Mouse (Mus musculus): ENCODE data around the gene Cwh43.

GRCm38 (mm10) chr5:73405981-73406722 is at the start of gene Cwh43:
- no peak for TF ChIP-seq POLR2A (IDR thresholded peaks at IDR 0.05; ENCODE audit: low read depth, low read length)
- no peak for TF ChIP-seq CTCF (conservative IDR thresholded peaks at IDR 0.05; ENCODE audit: insufficient read depth, insufficient read length, low read depth, low read length)
